Mouse (Mus musculus): ENCODE data around the gene Ptpn6.

DNA sequence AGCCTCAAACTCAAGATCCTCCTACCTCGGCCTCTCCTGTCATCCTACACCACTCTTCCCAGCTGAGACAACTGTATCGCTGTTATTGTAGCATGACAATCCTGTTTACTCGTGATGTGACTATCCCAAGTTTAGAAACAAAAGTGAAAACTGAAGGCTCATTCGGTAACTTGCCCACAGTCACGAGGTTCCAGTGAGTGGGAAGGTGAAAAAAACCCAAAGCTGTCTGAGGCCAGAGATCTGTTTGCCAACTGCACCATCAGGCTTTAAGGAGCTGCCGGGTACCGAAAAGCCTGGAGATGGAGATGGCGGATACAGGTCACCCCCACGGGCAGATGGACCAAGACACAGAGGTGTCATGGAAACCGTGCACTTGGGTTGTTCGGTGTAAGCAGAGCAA, 1.5 kb downstream of the Ptpn6 start:
- TF ChIP-seq POLR2A (IDR thresholded peaks at IDR 0.05; ENCODE audit: extremely low read depth, insufficient read depth, low read length) (no peak), CTCF (IDR thresholded peaks at IDR 0.05; ENCODE audit: extremely low read depth, insufficient read depth, low read length) (no peak)
